Mouse (Mus musculus): Measurements from ENCODE around the gene Luc7l2.

DNA sequence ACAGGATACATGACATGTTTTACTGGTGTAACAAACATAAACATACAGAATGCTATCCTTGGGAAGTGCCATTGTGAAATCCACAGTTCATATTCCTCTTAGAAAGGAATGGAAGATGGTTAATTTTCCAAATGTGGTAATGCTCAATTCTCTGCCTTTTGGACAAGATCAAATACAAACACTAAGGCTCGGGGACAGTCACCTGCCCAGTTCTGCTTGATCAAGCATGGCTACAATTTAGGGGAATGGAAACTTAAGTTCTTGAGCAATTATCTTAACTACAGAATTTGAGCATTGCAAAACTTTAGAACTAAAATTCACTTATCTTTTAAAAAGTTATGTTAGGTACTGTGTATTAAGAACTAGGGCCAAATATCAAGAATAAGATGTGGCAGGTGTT is 15.3 kb upstream of the Luc7l2 start:
- TF ChIP-seq POLR2A (IDR thresholded peaks at IDR 0.05; ENCODE audit: low read depth, low read length) (no peak), CTCF (IDR thresholded peaks at IDR 0.05; ENCODE audit: extremely low read depth, insufficient read depth, insufficient read length, insufficient replicate concordance) (no peak)
